ENCODE assay signal across 10 mouse cellular contexts in genomic region chr8:119603771-119604170, GRCm38 (mm10). TPM values are rescaled to one million over a fixed set of nuclear protein-coding genes. Genes with fewer than 3 reads are reported as not detected.
DNase-seq lines count a peak whose midpoint lies in the region; ATAC-seq and TF ChIP-seq lines count a peak whose summit lies in the region.
"Had no signal": no experiment of that assay in that cellular context is flagged by ENCODE, and none has a peak within 500 bp of the region (broad histone marks: within the 10 kb centered on the region; RNA-seq: fewer than 3 reads in every experiment).

No protein-coding gene starts in this region.

- TF ChIP-seq EP300 in ES-Bruce4 (IDR thresholded peaks at IDR 0.05; ENCODE audit: insufficient read depth, low read depth, low read length): no peak

- WGBS in hindbrain, embryonic 11.5 days: 94% methylated on average over 4 of the region's 4 CpGs
- 95% methylated on average over 4 of the region's 4 CpGs for WGBS in midbrain, embryonic 10.5 days

- H3K36me3 ChIP-seq in erythroblast, embryonic 14.5 days (ENCODE audit: control insufficient read depth): peaks cover 46% of the 10 kb centered on the region
- H3K36me3 ChIP-seq in ES-Bruce4 (ENCODE audit: control insufficient read depth, insufficient read depth, low read length, poor library complexity, severe bottlenecking): peaks cover 28% of the 10 kb centered on the region
- 0 out of 2 replicates have a peak, but pooled peaks cover 10% of the 10 kb centered on the region for H3K36me3 ChIP-seq in hindbrain, embryonic 11.5 days (ENCODE audit: control insufficient read depth, insufficient read depth, low read length)
- H3K36me3 ChIP-seq in midbrain, embryonic 10.5 days: peaks cover 44% of the 10 kb centered on the region

- peak overlapping the region; percentile 86; the same call in 1 of the 2 replicates for H3K4me2 ChIP-seq in hindbrain, embryonic 11.5 days (replicated peaks; ENCODE audit: low read depth, low read length)

- no peak overlapping the region for H3K27ac ChIP-seq in ES-Bruce4 (ENCODE audit: insufficient read depth, low read length)
- H3K27ac ChIP-seq in hindbrain, embryonic 11.5 days (ENCODE audit: low read depth, low read length): no peak overlapping the region
- H3K27ac ChIP-seq in midbrain, embryonic 10.5 days (replicated peaks): no peak overlapping the region

- no peak for DNase-seq in hindbrain, embryonic 11.5 days (ENCODE audit: low spot score)
- no peak for DNase-seq in midbrain, embryonic 10.5 days (ENCODE audit: low spot score)
- no peak for DNase-seq in urinary bladder, postnatal 14 days (ENCODE audit: low spot score)
- no peak for DNase-seq in urinary bladder, postnatal 10 days (ENCODE audit: low spot score)
- DNase-seq in cerebellum, adult 9-10 months: no peak

- no peaks in the 10 kb centered on the region for H3K27me3 ChIP-seq in erythroblast, embryonic 14.5 days (ENCODE audit: control insufficient read depth)
- H3K27me3 ChIP-seq in ES-Bruce4 (ENCODE audit: control insufficient read depth, insufficient read depth, low read length, poor library complexity, severe bottlenecking): no peaks in the 10 kb centered on the region
- H3K27me3 ChIP-seq in hindbrain, embryonic 11.5 days (ENCODE audit: control insufficient read depth, insufficient read depth, low read length): no peaks in the 10 kb centered on the region
- no peaks in the 10 kb centered on the region for H3K27me3 ChIP-seq in midbrain, embryonic 10.5 days (ENCODE audit: low read depth, poor library complexity, severe bottlenecking)

- peak overlapping the region; percentile 76 for H3K4me3 ChIP-seq in erythroblast, embryonic 14.5 days (replicated peaks)
- H3K4me3 ChIP-seq in ES-Bruce4 (ENCODE audit: low read depth, low read length): no peak overlapping the region; the same call in 1 of the 2 replicates
- no peak overlapping the region for H3K4me3 ChIP-seq in hindbrain, embryonic 11.5 days (ENCODE audit: low read depth, low read length)
- peak overlapping the region; percentile 82 for H3K4me3 ChIP-seq in midbrain, embryonic 10.5 days

- no peak for ATAC-seq in erythroblast, adult 5-6 weeks (replicated peaks; ENCODE audit: low FRiP score, poor library complexity, severe bottlenecking)
- ATAC-seq in hindbrain, embryonic 11.5 days (ENCODE audit: low FRiP score): no peak

- TF ChIP-seq POLR2A in ES-Bruce4 (IDR thresholded peaks at IDR 0.05; ENCODE audit: insufficient read depth, low read length): no peak

- no peak for TF ChIP-seq CTCF in ES-Bruce4 (IDR thresholded peaks at IDR 0.05; ENCODE audit: low read depth, low read length)

- no peaks in the 10 kb centered on the region for H3K9me3 ChIP-seq in erythroblast, embryonic 14.5 days (ENCODE audit: control insufficient read depth, low read length)
- H3K9me3 ChIP-seq in ES-Bruce4 (replicated peaks; ENCODE audit: control insufficient read depth, insufficient read depth, low read length, poor library complexity, severe bottlenecking): 0 out of 2 replicates have a peak, but pooled peaks cover 1% of the 10 kb centered on the region
- H3K9me3 ChIP-seq in hindbrain, embryonic 11.5 days (ENCODE audit: control insufficient read depth, low read length): no peaks in the 10 kb centered on the region
- peaks cover 6% of the 10 kb centered on the region; the same call in 1 of the 2 replicates for H3K9me3 ChIP-seq in midbrain, embryonic 10.5 days (replicated peaks)

- H3K4me1 ChIP-seq in erythroblast, embryonic 14.5 days (ENCODE audit: control insufficient read depth): peaks cover 22% of the 10 kb centered on the region
- no peaks in the 10 kb centered on the region for H3K4me1 ChIP-seq in ES-Bruce4 (ENCODE audit: control insufficient read depth, insufficient read depth, low read length)
- no peaks in the 10 kb centered on the region; the same call in 1 of the 2 replicates for H3K4me1 ChIP-seq in hindbrain, embryonic 11.5 days (replicated peaks; ENCODE audit: control insufficient read depth, insufficient read depth, low read length)
- peaks cover 17% of the 10 kb centered on the region for H3K4me1 ChIP-seq in midbrain, embryonic 10.5 days

- H3K9ac ChIP-seq in ES-Bruce4 (ENCODE audit: low read depth, poor library complexity, severe bottlenecking): peak overlapping the region; percentile 82
- H3K9ac ChIP-seq in hindbrain, embryonic 11.5 days (ENCODE audit: low read depth, low read length): no peak overlapping the region

RNA-seq across cellular contexts. Expression of gene Taf1c, which starts 1.3 kb away (rescaled TPM):
- polyA plus RNA-seq in erythroblast, embryonic 14.5 days (2012): 1.8 and 2.2 TPM in 2 replicates
- 2.5 and 8.3 TPM in 2 replicates for total RNA-seq in erythroblast, adult 5-6 weeks (2015; ENCODE audit: low replicate concordance)
- total RNA-seq in erythroblast, adult 5-6 weeks (2017; ENCODE audit: low replicate concordance): 2.5 and 3.7 TPM in 2 replicates
- polyA plus RNA-seq in ES-Bruce4 (2011; ENCODE audit: insufficient read depth, insufficient read length, low read depth, missing spikeins): 7.3 and 7.5 TPM in 2 replicates
- 10.1 and 11.9 TPM in 2 replicates for polyA plus RNA-seq in hindbrain, embryonic 11.5 days (2014; fragmentation: Nextera tagmentation; extraction: Ambion mirVana)
- polyA plus RNA-seq in midbrain, embryonic 10.5 days (2016; fragmentation: Nextera tagmentation; extraction: Ambion mirVana): 15.3 and 16.7 TPM in 2 replicates

RNA-seq across cellular contexts. Expression of gene Adad2, which starts 8.8 kb away (rescaled TPM):
- not detected in 2 replicates for polyA plus RNA-seq in erythroblast, embryonic 14.5 days (2012)
- total RNA-seq in erythroblast, adult 5-6 weeks (2015; ENCODE audit: low replicate concordance): not detected in 2 replicates
- total RNA-seq in erythroblast, adult 5-6 weeks (2017; ENCODE audit: low replicate concordance): not detected in 2 replicates
- 1.7 and 2.0 TPM in 2 replicates for polyA plus RNA-seq in ES-Bruce4 (2011; ENCODE audit: insufficient read depth, insufficient read length, low read depth, missing spikeins)
- 0.13 TPM in 1 of 2 replicates, not detected in the other for polyA plus RNA-seq in hindbrain, embryonic 11.5 days (2014; fragmentation: Nextera tagmentation; extraction: Ambion mirVana)
- 0.28 TPM in 1 of 2 replicates, not detected in the other for polyA plus RNA-seq in midbrain, embryonic 10.5 days (2016; fragmentation: Nextera tagmentation; extraction: Ambion mirVana)
- total RNA-seq: megakaryocyte progenitor cell, adult 5-6 weeks had no signal
- polyA plus RNA-seq: C2C12 had no signal

RNA-seq across cellular contexts. Expression of gene Dnaaf1, which starts 28.7 kb away (rescaled TPM):
- polyA plus RNA-seq in erythroblast, embryonic 14.5 days (2012): not detected in 2 replicates
- not detected in 2 replicates for total RNA-seq in erythroblast, adult 5-6 weeks (2015; ENCODE audit: low replicate concordance)
- not detected in 2 replicates for total RNA-seq in erythroblast, adult 5-6 weeks (2017; ENCODE audit: low replicate concordance)
- 0.28 TPM in 1 of 2 replicates, not detected in the other for polyA plus RNA-seq in ES-Bruce4 (2011; ENCODE audit: insufficient read depth, insufficient read length, low read depth, missing spikeins)
- polyA plus RNA-seq in hindbrain, embryonic 11.5 days (2014; fragmentation: Nextera tagmentation; extraction: Ambion mirVana): 0.08 and 0.28 TPM in 2 replicates
- 0.19 and 0.30 TPM in 2 replicates for polyA plus RNA-seq in midbrain, embryonic 10.5 days (2016; fragmentation: Nextera tagmentation; extraction: Ambion mirVana)

RNA-seq across cellular contexts. Expression of gene Hsdl1, which starts 28.8 kb away (rescaled TPM):
- 0.80 and 1.4 TPM in 2 replicates for polyA plus RNA-seq in erythroblast, embryonic 14.5 days (2012)
- total RNA-seq in erythroblast, adult 5-6 weeks (2015; ENCODE audit: low replicate concordance): 2.3 and 7.9 TPM in 2 replicates
- total RNA-seq in erythroblast, adult 5-6 weeks (2017; ENCODE audit: low replicate concordance): 9.9 and 12.0 TPM in 2 replicates
- polyA plus RNA-seq in ES-Bruce4 (2011; ENCODE audit: insufficient read depth, insufficient read length, low read depth, missing spikeins): 19.2 and 20.6 TPM in 2 replicates
- polyA plus RNA-seq in hindbrain, embryonic 11.5 days (2014; fragmentation: Nextera tagmentation; extraction: Ambion mirVana): 76.9 and 78.7 TPM in 2 replicates
- polyA plus RNA-seq in midbrain, embryonic 10.5 days (2016; fragmentation: Nextera tagmentation; extraction: Ambion mirVana): 73.0 and 88.9 TPM in 2 replicates

RNA-seq across cellular contexts. Expression of gene Kcng4, which starts 31.7 kb away (rescaled TPM):
- polyA plus RNA-seq in erythroblast, embryonic 14.5 days (2012): not detected in 2 replicates
- not detected in 2 replicates for total RNA-seq in erythroblast, adult 5-6 weeks (2015; ENCODE audit: low replicate concordance)
- not detected in 2 replicates for total RNA-seq in erythroblast, adult 5-6 weeks (2017; ENCODE audit: low replicate concordance)
- polyA plus RNA-seq in ES-Bruce4 (2011; ENCODE audit: insufficient read depth, insufficient read length, low read depth, missing spikeins): not detected in 2 replicates
- 0.10 TPM in 1 of 2 replicates, not detected in the other for polyA plus RNA-seq in hindbrain, embryonic 11.5 days (2014; fragmentation: Nextera tagmentation; extraction: Ambion mirVana)
- 0.19 and 0.52 TPM in 2 replicates for polyA plus RNA-seq in midbrain, embryonic 10.5 days (2016; fragmentation: Nextera tagmentation; extraction: Ambion mirVana)
- total RNA-seq: megakaryocyte progenitor cell, adult 5-6 weeks had no signal
- polyA plus RNA-seq: C2C12 had no signal

Comparison
In these comparisons a context has a peak if more than half of its experiments do, and no peak if none do; other contexts are left out.
1. H3K4me3 ChIP-seq: peak in erythroblast, embryonic 14.5 days (single experiment) and midbrain, embryonic 10.5 days (single experiment); none in ES-Bruce4 (single experiment) and hindbrain, embryonic 11.5 days (single experiment).